Mouse (Mus musculus) brain, adult 2 months (tissue): ENCODE data around the gene Maml3.

Experiments
- DNase-seq: peaks from one replicate; pipeline ENCODE4 v3.0.0; 2011; ENCODE audit warnings: low read depth, low spot score

Maml3 gene

GRCm38 (mm10) chr3:52006721-52007330 is 98.0 kb downstream of the Maml3 start:
- peak; percentile 68 for DNase-seq

GRCm38 (mm10) chr3:52003663-52004062 is 101.2 kb downstream of the Maml3 start:
- no peak for DNase-seq

DNA sequence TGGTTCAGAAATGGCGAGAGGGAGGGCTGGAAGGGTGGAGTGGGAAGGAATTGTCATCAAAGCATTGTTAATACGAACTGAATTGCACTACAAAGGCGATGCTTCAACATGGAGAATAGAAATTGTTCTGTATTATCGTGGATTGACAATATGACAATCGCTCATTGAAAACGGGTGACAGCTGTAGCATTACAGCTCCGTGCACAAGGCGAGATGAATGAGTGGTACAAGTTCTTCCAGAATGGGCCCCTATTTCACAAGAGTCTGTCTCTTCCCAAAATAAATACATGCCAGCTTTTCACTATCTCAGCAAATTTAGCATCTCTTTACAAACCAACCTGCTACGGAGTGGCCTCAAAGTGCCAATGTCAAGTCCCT is 103.4 kb downstream of the Maml3 start:
- DNase-seq, result peak; percentile 70

GRCm38 (mm10) chr3:52000871-52001517 is 103.9 kb downstream of the Maml3 start:
- DNase-seq, result peak; percentile 30

DNA sequence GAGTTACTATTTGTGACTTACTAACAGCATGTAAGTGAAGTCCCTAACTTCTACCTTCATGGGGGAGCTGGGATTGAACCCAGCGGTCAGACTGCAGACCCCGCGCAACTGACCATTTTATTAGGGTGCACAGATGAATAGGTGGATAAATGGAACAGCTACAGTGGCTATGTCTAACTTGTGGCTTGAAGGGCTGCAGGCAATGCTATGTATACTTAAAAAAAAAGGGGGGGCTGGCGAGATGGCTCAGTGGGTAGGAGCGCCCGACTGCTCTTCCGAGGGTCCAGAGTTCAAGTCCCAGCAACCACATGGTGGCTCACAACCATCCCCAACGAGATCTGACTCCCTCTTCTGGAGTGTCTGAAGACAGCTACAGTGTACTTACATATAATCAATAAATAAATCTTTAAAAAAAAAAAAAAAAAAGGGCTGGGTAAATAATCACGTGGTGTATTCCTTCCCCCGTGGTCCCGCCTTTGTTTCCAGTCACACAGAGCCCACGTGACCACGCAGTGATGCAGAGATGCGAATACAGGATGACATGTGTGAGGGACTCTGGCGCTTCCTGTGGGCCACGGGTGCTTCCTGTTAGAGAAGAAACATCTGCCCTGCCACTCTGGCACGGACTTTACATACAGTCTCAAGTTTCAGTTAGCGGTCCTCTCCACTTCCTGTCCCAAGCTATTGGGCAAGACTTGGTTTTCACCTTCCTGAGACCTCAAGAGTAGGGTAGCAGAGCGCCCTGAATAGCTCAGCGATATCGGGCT is 105.0 kb downstream of the Maml3 start:
- peak; percentile 33 for DNase-seq

DNA sequence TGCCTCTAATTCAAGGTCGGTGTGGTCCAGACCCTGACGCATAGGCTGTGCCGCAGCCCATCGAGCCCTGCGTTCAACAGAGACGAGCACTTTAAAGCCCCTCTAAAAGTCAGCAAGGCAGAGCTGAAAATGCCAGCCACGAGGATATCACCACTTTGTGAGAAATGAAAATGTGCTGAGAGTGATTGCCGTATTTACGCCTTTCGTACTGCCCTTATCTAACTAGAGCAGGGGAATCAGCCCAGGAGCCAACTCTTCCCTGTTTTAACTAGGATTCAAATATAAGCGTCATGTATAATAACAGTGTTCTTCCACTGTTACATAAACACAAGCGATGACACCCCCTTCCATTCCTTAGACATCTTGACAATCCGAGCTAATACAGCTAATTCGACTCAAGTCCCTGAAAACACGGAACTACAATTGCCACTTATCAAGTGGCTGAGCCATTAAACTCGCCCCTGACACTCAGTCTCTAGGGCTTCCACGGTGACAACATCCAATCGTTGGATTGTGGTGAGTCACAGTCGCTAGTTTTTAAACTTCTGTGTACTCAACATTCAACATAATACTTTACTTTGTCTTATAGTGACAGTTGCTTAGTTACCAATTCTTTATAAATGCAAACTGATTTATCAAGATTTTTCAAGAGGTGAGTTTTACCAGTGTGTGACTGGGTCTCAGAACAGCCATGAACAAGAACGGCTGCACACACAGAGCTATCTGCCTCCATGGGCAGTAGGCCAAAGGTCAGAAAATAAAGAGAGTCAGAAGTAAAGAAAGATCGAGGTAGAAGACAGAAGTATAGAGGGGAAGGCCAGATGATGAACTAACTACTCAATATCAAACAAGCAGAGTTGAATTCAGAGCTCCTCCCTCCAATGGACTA is 106.1 kb downstream of the Maml3 start:
- peak; percentile 20 for DNase-seq

DNA sequence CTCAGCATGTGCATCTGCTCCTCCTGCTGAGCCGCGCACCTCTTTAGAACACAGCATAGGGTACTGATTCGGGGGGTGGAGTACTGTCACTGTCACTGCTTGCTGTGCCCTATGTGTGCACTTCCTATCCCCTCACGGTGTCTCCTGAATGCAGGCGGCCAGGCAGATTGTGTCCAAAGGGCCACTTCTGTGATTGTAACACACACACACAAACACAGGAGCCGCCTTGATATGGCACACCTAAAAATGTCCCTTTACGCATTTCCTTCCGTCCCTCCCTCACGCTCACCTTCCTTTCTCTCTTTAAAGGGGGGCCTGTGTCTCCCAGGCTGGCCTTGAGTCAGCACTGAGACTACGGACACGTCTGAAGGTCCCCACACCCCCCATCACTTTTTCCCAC is 107.3 kb downstream of the Maml3 start:
- no peak for DNase-seq

GRCm38 (mm10) chr3:51986507-51986906 is 118.4 kb downstream of the Maml3 start:
- DNase-seq, result no peak

GRCm38 (mm10) chr3:51981496-51981895 is 123.4 kb downstream of the Maml3 start:
- no peak for DNase-seq

- DNase-seq, result no peak
Measured at GRCm38 (mm10) chr3:51977654-51978352, 127.1 kb downstream of the Maml3 start.

GRCm38 (mm10) chr3:51974601-51975000 is 130.3 kb downstream of the Maml3 start:
- DNase-seq, result no peak

DNA sequence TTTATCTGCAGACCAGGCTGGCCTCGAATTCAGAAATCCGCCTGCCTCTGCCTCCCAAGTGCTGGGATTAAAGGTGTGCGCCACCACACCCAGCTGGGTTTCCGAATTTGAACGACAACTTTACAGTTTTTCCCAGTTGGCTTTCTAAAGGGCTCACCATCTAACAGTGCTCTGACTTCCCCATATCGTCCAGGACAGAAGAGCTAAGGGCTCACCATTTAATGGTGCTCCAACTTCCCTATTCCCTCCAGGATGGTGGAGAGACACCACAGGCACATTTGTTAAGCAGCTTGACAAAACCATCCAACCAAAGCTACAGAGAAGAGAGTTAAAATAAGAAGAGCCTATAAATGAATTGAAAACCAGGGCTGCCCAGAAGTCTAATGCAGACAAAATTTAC is 130.7 kb downstream of the Maml3 start:
- no peak for DNase-seq

GRCm38 (mm10) chr3:51972576-51972975 is 132.3 kb downstream of the Maml3 start:
- DNase-seq, result no peak

- no peak for DNase-seq
Measured at GRCm38 (mm10) chr3:51970489-51970888, 134.4 kb downstream of the Maml3 start.

- DNase-seq, result peak; percentile 68
Measured at GRCm38 (mm10) chr3:51969451-51969850, 135.4 kb downstream of the Maml3 start.

- DNase-seq, result peak; percentile 49
Measured at GRCm38 (mm10) chr3:51965841-51966240, 139.0 kb downstream of the Maml3 start.

- peak; percentile 18 for DNase-seq
Measured at GRCm38 (mm10) chr3:51965436-51965835, 139.4 kb downstream of the Maml3 start.

GRCm38 (mm10) chr3:51965008-51965407 is 139.9 kb downstream of the Maml3 start:
- DNase-seq, result no peak

- peak; percentile 56 for DNase-seq
Measured at GRCm38 (mm10) chr3:51963891-51964593, 140.8 kb downstream of the Maml3 start.

DNA sequence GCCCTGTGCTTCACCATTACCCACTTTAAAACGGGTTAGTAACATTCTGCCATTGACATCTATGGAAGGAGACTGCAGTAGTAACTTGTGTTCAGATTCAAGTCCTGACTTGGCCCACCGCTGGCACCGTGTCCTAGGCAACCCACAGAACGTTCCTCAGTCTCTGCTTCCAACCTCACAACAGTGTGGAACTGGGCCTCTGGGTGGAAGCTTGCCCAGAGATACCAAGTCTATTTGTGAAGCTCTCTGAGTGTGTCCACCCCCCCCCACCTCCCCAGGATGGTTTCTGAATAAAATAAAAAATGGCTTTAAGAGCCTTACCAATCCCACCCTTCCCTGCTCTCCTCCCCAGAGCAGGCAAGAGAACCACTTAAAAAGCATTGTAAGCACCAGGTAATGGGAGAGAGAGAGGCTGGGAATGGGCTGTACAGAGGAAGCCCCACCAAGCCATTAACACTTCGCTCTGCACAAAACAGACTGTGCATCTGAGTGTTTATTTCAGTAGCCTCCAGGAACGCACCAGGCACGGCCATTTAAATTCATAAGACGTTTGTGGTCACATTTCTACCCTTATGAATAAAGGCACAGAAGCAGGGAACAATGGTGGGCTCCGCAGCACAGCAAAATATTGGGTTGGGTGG is 141.6 kb downstream of the Maml3 start:
- DNase-seq, result peak; percentile 76
